Mouse (Mus musculus): ENCODE measurements around the gene Cyfip2.

GRCm38 (mm10) chr11:46205639-46206409 is 106.8 kb downstream of the Cyfip2 start:
- TF ChIP-seq POLR2A (IDR thresholded peaks at IDR 0.05; ENCODE audit: insufficient read depth, low read depth, low read length): no peak
- TF ChIP-seq CTCF (IDR thresholded peaks at IDR 0.05; ENCODE audit: insufficient read depth, low read depth, low read length): no peak

All from olfactory bulb, adult 2 months (tissue).